Comparison of ENCODE assay signal across 8 mouse cellular contexts in the genomic region with DNA sequence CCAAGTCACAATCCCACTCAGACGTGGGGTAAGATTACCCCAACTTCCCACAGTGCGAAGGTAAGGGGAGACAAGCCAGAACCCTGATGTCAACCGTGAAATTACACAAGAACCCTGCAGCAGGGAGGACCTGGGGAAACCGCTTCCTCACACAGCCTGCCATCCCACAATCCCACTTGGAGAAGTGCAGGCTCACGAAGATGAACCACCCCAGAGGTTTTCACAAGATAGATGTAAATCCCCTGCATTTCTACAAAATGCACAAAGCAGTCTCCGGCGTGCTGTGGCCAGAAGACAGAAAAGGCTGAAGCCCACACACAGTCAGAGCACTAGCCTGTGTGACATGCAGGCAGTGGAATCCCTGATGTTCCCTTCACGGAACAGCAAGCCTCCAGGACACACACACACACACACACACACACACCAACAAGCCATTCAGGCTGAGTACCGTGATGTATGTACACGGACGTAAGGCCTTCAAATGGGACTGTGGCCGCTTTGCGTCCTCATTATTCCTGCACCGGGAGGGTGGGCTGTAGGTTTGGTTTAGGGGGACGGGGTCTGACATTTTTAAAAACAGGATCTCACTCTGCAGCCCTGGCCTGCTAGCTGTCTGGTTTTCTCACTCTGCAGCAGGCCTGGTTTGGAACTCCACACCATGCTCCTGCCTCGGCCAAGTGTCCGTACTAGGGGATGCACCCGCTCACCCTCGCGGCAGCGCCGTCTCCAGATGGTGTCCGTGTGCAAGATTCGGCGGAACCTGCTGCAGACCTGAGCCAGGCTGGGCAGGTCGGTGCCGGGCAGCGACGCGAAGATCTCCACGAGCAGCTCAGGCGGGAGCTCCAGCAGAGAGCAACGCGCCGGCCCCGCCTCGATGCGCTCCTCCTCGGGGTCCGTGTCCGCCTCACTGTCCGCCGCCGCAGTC. TPM values are rescaled to one million over a fixed set of nuclear protein-coding genes. Genes with fewer than 3 reads are reported as not detected.
DNase-seq lines count a peak whose midpoint lies in the region; ATAC-seq and TF ChIP-seq lines count a peak whose summit lies in the region.

No protein-coding gene starts in this region.

- 3% methylated on average over 38 of the region's 44 CpGs for WGBS in heart, embryonic 12.5 days
- under 1% methylated on average over 44 of the region's 44 CpGs for WGBS in midbrain, postnatal 0 days

- peak overlapping the region; percentile 96 for H3K4me2 ChIP-seq in heart, embryonic 12.5 days
- peak overlapping the region; percentile 82 for H3K4me2 ChIP-seq in midbrain, postnatal 0 days (ENCODE audit: low read depth, low read length, poor library complexity, severe bottlenecking)

- ATAC-seq in heart, embryonic 12.5 days (ENCODE audit: insufficient number of reproducible peaks, low FRiP score): no peak; the same call in 1 of the 2 replicates
- ATAC-seq in CD4-positive, CD25-positive, alpha-beta regulatory T cell, adult 4 months: peak; percentile 4
- ATAC-seq in inflammation-experienced regulatory T-cells, adult 6 months: peak; percentile 5
- peak; percentile 59 for ATAC-seq in midbrain, postnatal 0 days (ENCODE audit: low FRiP score)

- H3K4me3 ChIP-seq in heart, embryonic 12.5 days: peak overlapping the region; percentile 93
- H3K4me3 ChIP-seq in midbrain, postnatal 0 days (ENCODE audit: low read depth, low read length): peak overlapping the region; percentile 95

- peak overlapping the region; percentile 93 for H3K9ac ChIP-seq in heart, embryonic 12.5 days
- H3K9ac ChIP-seq in midbrain, postnatal 0 days (replicated peaks; ENCODE audit: low read length, poor library complexity, severe bottlenecking): peak overlapping the region; percentile 86

- TF ChIP-seq CTCF in midbrain, postnatal 0 days (IDR thresholded peaks at IDR 0.05): no peak

- no peak overlapping the region for H3K27ac ChIP-seq in heart, embryonic 12.5 days (ENCODE audit: poor library complexity, severe bottlenecking)
- H3K27ac ChIP-seq in midbrain, postnatal 0 days (ENCODE audit: low read depth, low read length): peak overlapping the region; percentile 73

- peaks cover 27% of the 10 kb centered on the region for H3K4me1 ChIP-seq in heart, embryonic 12.5 days (replicated peaks)
- H3K4me1 ChIP-seq in midbrain, postnatal 0 days (ENCODE audit: insufficient read depth, low read length): peaks cover 6% of the 10 kb centered on the region; the same call in 1 of the 2 replicates

- no peak for DNase-seq in heart, adult 9 months (ENCODE audit: low spot score in 2 of 2)
- peak; percentile 41 for DNase-seq in embryo, embryonic 9.5 days (ENCODE audit: extremely low spot score)
- DNase-seq in midbrain, postnatal 0 days (ENCODE audit: low spot score): peak; percentile 36
- no peak for DNase-seq in thymus, postnatal 36 days
- no peak for DNase-seq in ovary, adult 18-20 months (ENCODE audit: low spot score)

- no peaks in the 10 kb centered on the region for H3K9me3 ChIP-seq in heart, embryonic 12.5 days (replicated peaks)
- H3K9me3 ChIP-seq in midbrain, postnatal 0 days (ENCODE audit: low read length): no peaks in the 10 kb centered on the region

- no peaks in the 10 kb centered on the region for H3K36me3 ChIP-seq in heart, embryonic 12.5 days
- H3K36me3 ChIP-seq in midbrain, postnatal 0 days (ENCODE audit: insufficient read depth, low read length): no peaks in the 10 kb centered on the region

- H3K27me3 ChIP-seq in heart, embryonic 12.5 days (replicated peaks): no peaks in the 10 kb centered on the region
- no peaks in the 10 kb centered on the region for H3K27me3 ChIP-seq in midbrain, postnatal 0 days (ENCODE audit: insufficient read depth, low read length)

RNA-seq across cellular contexts. Expression of a gene that starts 0.6 kb away (rescaled TPM):
- polyA plus RNA-seq in heart, embryonic 12.5 days (2016; fragmentation: Nextera tagmentation; extraction: Ambion mirVana): 13.7 and 15.7 TPM in 2 replicates
- 1 to 10 TPM; 2.6 to 2.8 TPM for polyA plus RNA-seq in CD4-positive, CD25-positive, alpha-beta regulatory T cell, adult 4 months (2017; shearing (Covaris generic))
- 1 to 10 TPM; 2.1 to 2.2 (median 2.2) TPM for polyA plus RNA-seq in inflammation-experienced regulatory T-cells, adult 6 months (2017; shearing (Covaris generic))
- 62.1 and 68.9 TPM in 2 replicates for total RNA-seq in midbrain, postnatal 0 days (2014; rRNA removed)
- 36.3 and 37.3 TPM in 2 replicates for polyA plus RNA-seq in midbrain, postnatal 0 days (2015; fragmentation: Nextera tagmentation; extraction: Ambion mirVana)

RNA-seq across cellular contexts. Expression of a gene that starts 12.1 kb away (rescaled TPM):
- 176 and 182 TPM in 2 replicates for polyA plus RNA-seq in heart, embryonic 12.5 days (2016; fragmentation: Nextera tagmentation; extraction: Ambion mirVana)
- 100 to 1,000 TPM; 505 to 519 TPM for polyA plus RNA-seq in CD4-positive, CD25-positive, alpha-beta regulatory T cell, adult 4 months (2017; shearing (Covaris generic))
- polyA plus RNA-seq in inflammation-experienced regulatory T-cells, adult 6 months (2017; shearing (Covaris generic)): 100 to 1,000 TPM; 453 to 467 (median 467) TPM
- 264 and 279 TPM in 2 replicates for total RNA-seq in midbrain, postnatal 0 days (2014; rRNA removed)
- polyA plus RNA-seq in midbrain, postnatal 0 days (2015; fragmentation: Nextera tagmentation; extraction: Ambion mirVana): 343 and 373 TPM in 2 replicates

RNA-seq across cellular contexts. Expression of a gene that starts 33.9 kb away (rescaled TPM):
- not detected in 2 replicates for polyA plus RNA-seq in heart, embryonic 12.5 days (2016; fragmentation: Nextera tagmentation; extraction: Ambion mirVana)
- polyA plus RNA-seq in CD4-positive, CD25-positive, alpha-beta regulatory T cell, adult 4 months (2017; shearing (Covaris generic)): not detected
- not detected for polyA plus RNA-seq in inflammation-experienced regulatory T-cells, adult 6 months (2017; shearing (Covaris generic))
- not detected in 2 replicates for total RNA-seq in midbrain, postnatal 0 days (2014; rRNA removed)
- polyA plus RNA-seq in midbrain, postnatal 0 days (2015; fragmentation: Nextera tagmentation; extraction: Ambion mirVana): not detected in 2 replicates

Comparison
In these comparisons a context has a peak if more than half of its experiments do, and no peak if none do; other contexts are left out.
1. DNase-seq: peak in embryo, embryonic 9.5 days (single experiment) and midbrain, postnatal 0 days (single experiment); none in heart, adult 9 months (0 of 2), thymus, postnatal 36 days (0 of 2) and ovary, adult 18-20 months (single experiment).